Mouse (Mus musculus): ENCODE measurements around the gene Tedc1. TPM values are rescaled to one million over a fixed set of nuclear protein-coding genes. Genes with fewer than 3 reads are reported as not detected.

Gene Tedc1
- polyA plus RNA-seq, 1 experiment, result 1.3 TPM

- Histone ChIP-seq H3K27me3 (replicated peaks; ENCODE audit: control insufficient read depth, insufficient read depth, low read length) (no peaks in the 10 kb centered on the region), H3K4me1 (ENCODE audit: control insufficient read depth, insufficient read depth, low read length) (peaks cover 16% of the 10 kb centered on the region; the same call in 1 of the 2 replicates), H3K4me3 (ENCODE audit: insufficient read depth, low read depth, low read length) (peak overlapping the region; percentile 48), H3K36me3 (ENCODE audit: control insufficient read depth, insufficient read depth, low read length) (no peaks in the 10 kb centered on the region), H3K27ac (ENCODE audit: insufficient read depth, low read depth, low read length) (peak overlapping the region; percentile 63)
- TF ChIP-seq POLR2A (IDR thresholded peaks at IDR 0.05; ENCODE audit: low read depth, low read length) (no peak), CTCF (conservative IDR thresholded peaks at IDR 0.05; ENCODE audit: insufficient read depth, insufficient read length, low read depth, low read length) (no peak)
- 3% methylated on average over 32 of the region's 32 CpGs for WGBS
- peak; percentile 78 for DNase-seq
Measured at GRCm38 (mm10) chr12:113155076-113155771, 997 bp upstream of the Tedc1 start.

- Histone ChIP-seq H3K27ac (ENCODE audit: insufficient read depth, low read depth, low read length) (no peak overlapping the region), H3K4me1 (ENCODE audit: control insufficient read depth, insufficient read depth, low read length) (peaks cover 7% of the 10 kb centered on the region; the same call in 1 of the 2 replicates), H3K4me3 (ENCODE audit: insufficient read depth, low read depth, low read length) (peak overlapping the region; percentile 49), H3K36me3 (ENCODE audit: control insufficient read depth, insufficient read depth, low read length) (no peaks in the 10 kb centered on the region), H3K27me3 (replicated peaks; ENCODE audit: control insufficient read depth, insufficient read depth, low read length) (no peaks in the 10 kb centered on the region)
- 2% methylated on average over 23 of the region's 23 CpGs for WGBS
- DNase-seq, result no peak
- TF ChIP-seq POLR2A (IDR thresholded peaks at IDR 0.05; ENCODE audit: low read depth, low read length) (no peak), CTCF (conservative IDR thresholded peaks at IDR 0.05; ENCODE audit: insufficient read depth, insufficient read length, low read depth, low read length) (no peak)
Measured at GRCm38 (mm10) chr12:113156540-113156929, 314 bp downstream of the Tedc1 start.

- Histone ChIP-seq H3K27ac (ENCODE audit: insufficient read depth, low read depth, low read length) (no peak overlapping the region), H3K36me3 (ENCODE audit: control insufficient read depth, insufficient read depth, low read length) (no peaks in the 10 kb centered on the region), H3K4me3 (ENCODE audit: insufficient read depth, low read depth, low read length) (no peak overlapping the region), H3K4me1 (ENCODE audit: control insufficient read depth, insufficient read depth, low read length) (peaks cover 6% of the 10 kb centered on the region; the same call in 1 of the 2 replicates), H3K27me3 (replicated peaks; ENCODE audit: control insufficient read depth, insufficient read depth, low read length) (no peaks in the 10 kb centered on the region)
- WGBS, result 37% methylated on average over 8 of the region's 8 CpGs
- DNase-seq, result no peak
- no peak for TF ChIP-seq CTCF (conservative IDR thresholded peaks at IDR 0.05; ENCODE audit: insufficient read depth, insufficient read length, low read depth, low read length)
- no peak for TF ChIP-seq POLR2A (IDR thresholded peaks at IDR 0.05; ENCODE audit: low read depth, low read length)
Measured at GRCm38 (mm10) chr12:113157002-113157401, 781 bp downstream of the Tedc1 start.

GRCm38 (mm10) chr12:113157521-113157920, 1.3 kb downstream of the Tedc1 start:
- no peaks in the 10 kb centered on the region for H3K36me3 ChIP-seq (ENCODE audit: control insufficient read depth, insufficient read depth, low read length)
- H3K27ac ChIP-seq (ENCODE audit: insufficient read depth, low read depth, low read length), result no peak overlapping the region
- no peaks in the 10 kb centered on the region for H3K27me3 ChIP-seq (replicated peaks; ENCODE audit: control insufficient read depth, insufficient read depth, low read length)
- 87% methylated on average over 8 of the region's 8 CpGs for WGBS
- H3K4me3 ChIP-seq (ENCODE audit: insufficient read depth, low read depth, low read length), result no peak overlapping the region
- TF ChIP-seq POLR2A (IDR thresholded peaks at IDR 0.05; ENCODE audit: low read depth, low read length) (no peak), CTCF (conservative IDR thresholded peaks at IDR 0.05; ENCODE audit: insufficient read depth, insufficient read length, low read depth, low read length) (no peak)
- DNase-seq, result no peak
- peaks cover 6% of the 10 kb centered on the region; the same call in 1 of the 2 replicates for H3K4me1 ChIP-seq (ENCODE audit: control insufficient read depth, insufficient read depth, low read length)

- Histone ChIP-seq H3K4me3 (ENCODE audit: insufficient read depth, low read depth, low read length) (no peak overlapping the region), H3K27me3 (replicated peaks; ENCODE audit: control insufficient read depth, insufficient read depth, low read length) (no peaks in the 10 kb centered on the region), H3K4me1 (ENCODE audit: control insufficient read depth, insufficient read depth, low read length) (peaks cover 6% of the 10 kb centered on the region; the same call in 1 of the 2 replicates), H3K36me3 (ENCODE audit: control insufficient read depth, insufficient read depth, low read length) (no peaks in the 10 kb centered on the region), H3K27ac (ENCODE audit: insufficient read depth, low read depth, low read length) (no peak overlapping the region)
- TF ChIP-seq CTCF (conservative IDR thresholded peaks at IDR 0.05; ENCODE audit: insufficient read depth, insufficient read length, low read depth, low read length) (no peak), POLR2A (IDR thresholded peaks at IDR 0.05; ENCODE audit: low read depth, low read length) (no peak)
- no peak for DNase-seq
- WGBS, result 96% methylated on average over 8 of the region's 8 CpGs
Measured at GRCm38 (mm10) chr12:113157971-113158370, 1.8 kb downstream of the Tedc1 start.

- Histone ChIP-seq H3K27ac (ENCODE audit: insufficient read depth, low read depth, low read length) (no peak overlapping the region), H3K27me3 (replicated peaks; ENCODE audit: control insufficient read depth, insufficient read depth, low read length) (no peaks in the 10 kb centered on the region), H3K36me3 (ENCODE audit: control insufficient read depth, insufficient read depth, low read length) (no peaks in the 10 kb centered on the region), H3K4me1 (ENCODE audit: control insufficient read depth, insufficient read depth, low read length) (no peaks in the 10 kb centered on the region), H3K4me3 (ENCODE audit: insufficient read depth, low read depth, low read length) (no peak overlapping the region)
- DNase-seq, result no peak
- TF ChIP-seq POLR2A (IDR thresholded peaks at IDR 0.05; ENCODE audit: low read depth, low read length), result no peak
- TF ChIP-seq CTCF (conservative IDR thresholded peaks at IDR 0.05; ENCODE audit: insufficient read depth, insufficient read length, low read depth, low read length), result no peak
- 93% methylated on average over 11 of the region's 11 CpGs for WGBS
Measured at GRCm38 (mm10) chr12:113163561-113164006, 7.4 kb downstream of the Tedc1 start.

- WGBS, result 78% methylated on average over 9 of the region's 9 CpGs
Measured at GRCm38 (mm10) chr12:113168031-113168536, 11.9 kb downstream of the Tedc1 start.

More at GRCm38 (mm10) chr12:113168031-113168536, 11.9 kb downstream of the Tedc1 start:
- Histone ChIP-seq H3K36me3 (ENCODE audit: control insufficient read depth, insufficient read depth, low read length) (no peaks in the 10 kb centered on the region), H3K27me3 (replicated peaks; ENCODE audit: control insufficient read depth, insufficient read depth, low read length) (no peaks in the 10 kb centered on the region), H3K27ac (ENCODE audit: insufficient read depth, low read depth, low read length) (no peak overlapping the region), H3K4me1 (ENCODE audit: control insufficient read depth, insufficient read depth, low read length) (no peaks in the 10 kb centered on the region), H3K4me3 (ENCODE audit: insufficient read depth, low read depth, low read length) (no peak overlapping the region)
- no peak for DNase-seq
- no peak for TF ChIP-seq CTCF (conservative IDR thresholded peaks at IDR 0.05; ENCODE audit: insufficient read depth, insufficient read length, low read depth, low read length)
- no peak for TF ChIP-seq POLR2A (IDR thresholded peaks at IDR 0.05; ENCODE audit: low read depth, low read length)
